Mouse (Mus musculus) cerebral cortex, adult 2 months (tissue): Measurements from ENCODE around the gene Arhgef3.

ENCODE experiments used
- WGBS: fragments of 180-500 bp; shearing (Covaris S2); methylation state at CpG from one replicate; pipeline ENCODE4 v1.1.7; 2018; 5-methylcytosine and 5-hydroxymethylcytosine counted together

Gene Arhgef3

DNA sequence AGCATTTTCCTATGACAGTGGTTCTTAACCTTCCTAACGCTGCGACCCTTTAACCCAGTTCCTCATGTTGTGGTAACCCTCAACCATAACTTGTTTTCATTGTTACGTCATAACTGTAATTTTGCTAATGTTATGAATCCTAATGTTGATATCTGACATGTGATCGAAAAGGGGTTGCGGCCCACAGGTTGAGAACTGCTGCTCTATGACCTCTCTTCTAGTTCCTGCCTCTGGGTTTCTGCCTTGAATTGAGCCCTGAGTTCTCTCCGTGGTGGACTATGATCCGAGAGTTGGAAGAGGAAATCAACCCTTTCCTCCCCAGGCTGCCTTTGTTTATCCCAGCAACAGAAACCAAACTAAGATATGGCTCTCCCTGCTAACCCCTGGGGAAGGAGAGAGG, 266.8 kb downstream of the Arhgef3 start:
- WGBS, result 85% methylated on average over 7 of the region's 7 CpGs

DNA sequence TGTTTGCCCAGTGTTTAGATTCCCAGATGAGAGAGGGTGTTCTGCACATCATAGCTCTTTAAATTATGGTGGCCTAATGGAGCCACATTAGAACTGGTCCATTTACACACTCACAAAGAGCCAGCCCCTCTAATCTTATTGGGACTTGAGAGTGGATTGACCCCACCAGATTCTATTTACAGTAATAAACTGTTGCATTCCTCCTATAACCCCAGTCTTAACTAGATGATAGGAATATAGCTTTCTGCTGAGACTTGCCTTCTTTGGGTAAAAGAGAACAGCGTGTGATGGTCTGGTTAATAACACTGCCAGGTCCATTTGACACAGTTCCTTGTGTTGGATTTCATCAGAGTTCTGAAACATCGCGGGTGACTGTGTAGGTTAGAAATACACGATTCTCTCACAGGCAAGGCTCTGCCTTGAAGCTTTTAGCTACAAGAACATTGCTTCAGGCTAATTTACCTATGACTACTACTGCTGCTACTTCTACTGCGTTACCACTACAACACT, 268.7 kb downstream of the Arhgef3 start:
- WGBS, result 89% methylated on average over 5 of the region's 5 CpGs

DNA sequence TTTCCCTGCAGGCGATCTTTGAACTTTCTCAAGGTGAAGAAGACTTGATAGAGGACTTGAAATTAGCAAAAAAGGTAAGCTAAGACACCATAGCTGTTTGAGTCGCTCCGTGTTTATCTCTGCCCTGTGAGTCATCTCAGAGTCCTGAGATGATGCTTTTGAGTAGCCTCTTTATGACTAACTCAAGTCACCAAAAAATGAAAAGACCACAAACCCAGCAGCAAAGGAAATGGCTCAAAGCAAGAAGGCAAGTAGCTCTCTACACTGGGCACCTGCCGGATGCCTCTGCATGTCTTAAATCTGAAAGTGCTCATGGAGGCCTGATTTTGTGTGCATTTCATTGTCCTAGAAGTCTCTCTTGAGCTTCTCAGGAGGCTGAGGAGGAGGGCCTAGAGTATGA, 269.4 kb downstream of the Arhgef3 start:
- 85% methylated on average over 4 of the region's 4 CpGs for WGBS

DNA sequence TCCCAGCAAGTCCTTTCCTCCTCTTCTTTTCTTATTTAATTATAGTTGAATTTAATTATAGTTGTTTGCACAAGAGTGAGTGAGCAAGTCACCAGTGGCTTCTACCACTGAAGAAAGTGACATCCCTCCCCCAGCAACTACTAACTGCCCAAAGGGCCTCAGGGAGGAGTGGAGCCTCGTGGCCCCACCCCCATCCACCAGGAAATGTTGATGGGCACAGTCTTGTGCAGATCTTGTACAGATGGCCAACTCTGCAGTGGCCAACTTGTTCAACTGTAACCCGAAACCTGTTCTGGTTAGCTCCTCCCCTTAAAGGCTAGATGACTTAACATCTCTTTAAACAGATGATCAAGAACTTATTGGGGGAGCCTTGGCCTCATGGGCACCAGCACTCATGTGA, 275.0 kb downstream of the Arhgef3 start:
- 83% methylated on average over 2 of the region's 2 CpGs for WGBS

DNA sequence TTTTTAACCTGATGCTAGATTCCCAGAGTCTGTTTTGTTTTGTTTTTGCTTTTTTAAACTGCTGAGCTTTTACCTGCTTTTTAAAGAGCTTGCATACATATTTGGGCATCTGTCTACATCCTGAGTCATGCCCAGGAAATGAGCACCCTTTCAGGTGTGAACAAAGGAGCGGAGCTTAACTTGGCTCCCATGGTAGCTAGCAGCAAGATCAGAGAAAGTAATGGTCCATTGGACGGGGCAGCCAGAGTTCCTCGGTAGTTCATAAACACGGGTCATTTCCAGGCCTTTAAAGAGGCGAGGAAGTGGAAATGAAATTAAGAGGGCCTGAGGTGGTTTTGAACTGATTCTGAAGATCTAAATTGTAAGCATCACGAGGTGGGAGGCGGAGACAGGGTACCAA, 276.0 kb downstream of the Arhgef3 start:
- whole genome bisulfite sequencing, result 65% methylated on average over 7 of the region's 7 CpGs

DNA sequence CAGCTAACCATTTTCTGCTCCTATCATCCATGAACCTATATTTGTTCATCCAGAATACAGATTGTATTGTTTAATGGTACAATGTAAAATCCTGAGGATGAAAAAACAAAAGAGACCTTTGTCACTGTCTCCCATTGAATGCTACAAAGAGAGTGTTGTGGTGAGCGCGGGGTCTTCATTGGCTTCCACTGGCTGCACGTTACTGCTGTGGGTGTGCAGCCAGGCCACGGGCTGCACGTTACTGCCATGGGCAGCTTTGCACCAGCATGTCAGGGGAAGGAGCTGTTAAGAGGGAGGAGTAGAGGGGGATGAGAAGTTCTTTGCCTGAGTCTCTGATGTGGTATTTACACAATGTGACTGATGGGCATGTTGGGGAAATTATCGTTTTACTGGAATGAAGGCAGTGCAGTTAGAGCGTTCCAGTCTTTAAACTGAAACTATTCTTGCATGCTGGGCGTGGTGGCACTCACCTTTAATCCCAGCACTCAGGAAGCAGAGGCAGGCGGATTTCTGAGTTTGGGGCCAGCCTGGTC, 277.1 kb downstream of the Arhgef3 start:
- WGBS, result 81% methylated on average over 9 of the region's 9 CpGs

DNA sequence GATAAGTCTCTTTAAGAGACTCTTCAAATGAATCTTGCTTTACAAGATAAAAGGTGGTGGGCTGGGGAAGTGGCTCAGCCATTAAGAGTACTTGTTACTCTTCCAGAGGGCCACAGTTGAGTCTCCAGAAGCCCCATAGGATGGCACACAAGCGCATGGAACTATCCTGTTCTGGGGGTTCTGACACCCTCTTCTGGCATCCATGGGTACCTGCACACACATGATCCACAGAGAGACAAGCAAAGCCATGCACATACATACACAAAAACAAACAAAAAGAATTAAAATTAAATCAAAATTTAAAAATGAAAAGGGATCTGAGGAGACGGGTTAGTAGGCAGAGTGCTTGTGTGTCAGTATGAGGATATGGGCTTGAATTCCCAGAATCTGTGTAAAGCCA, 278.0 kb downstream of the Arhgef3 start:
- WGBS, result 96% methylated on average over 2 of the region's 2 CpGs

DNA sequence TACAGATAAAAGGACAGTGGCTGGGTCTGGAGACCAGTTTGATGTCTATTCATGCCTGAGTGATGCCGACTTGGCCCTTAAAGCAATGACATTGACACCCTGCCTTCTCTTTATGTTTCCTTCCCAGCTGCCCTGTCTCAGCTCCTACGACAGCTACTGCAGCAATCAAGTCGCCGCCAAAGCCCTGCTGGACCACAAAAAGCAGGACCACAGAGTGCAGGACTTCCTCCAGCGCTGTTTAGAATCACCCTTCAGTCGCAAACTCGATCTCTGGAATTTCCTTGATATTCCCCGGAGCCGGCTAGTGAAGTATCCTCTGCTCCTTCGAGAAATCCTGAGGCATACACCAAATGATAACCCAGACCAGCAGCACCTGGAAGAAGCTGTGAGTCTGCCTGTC, 279.1 kb downstream of the Arhgef3 start:
- 78% methylated on average over 10 of the region's 10 CpGs for WGBS

DNA sequence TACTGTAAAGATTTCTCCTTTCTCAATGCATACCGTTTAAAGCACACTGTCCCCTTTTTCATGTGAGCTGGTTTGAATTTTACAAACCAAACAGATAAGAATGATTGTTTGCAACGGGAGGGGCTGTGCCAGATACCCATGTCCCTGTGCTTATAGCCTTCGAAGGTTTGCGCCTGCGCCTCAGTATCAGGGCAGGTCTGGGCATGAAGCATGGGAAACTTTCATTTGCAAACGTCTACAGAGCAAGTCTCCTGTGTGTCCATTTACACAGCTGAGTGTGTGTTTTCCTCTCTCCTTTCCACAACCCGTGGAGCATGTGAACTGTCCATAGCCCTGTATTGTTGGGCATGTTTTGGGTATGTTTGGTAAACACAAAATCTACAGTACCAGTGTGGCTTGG, 281.7 kb downstream of the Arhgef3 start:
- WGBS, result 89% methylated on average over 7 of the region's 7 CpGs

DNA sequence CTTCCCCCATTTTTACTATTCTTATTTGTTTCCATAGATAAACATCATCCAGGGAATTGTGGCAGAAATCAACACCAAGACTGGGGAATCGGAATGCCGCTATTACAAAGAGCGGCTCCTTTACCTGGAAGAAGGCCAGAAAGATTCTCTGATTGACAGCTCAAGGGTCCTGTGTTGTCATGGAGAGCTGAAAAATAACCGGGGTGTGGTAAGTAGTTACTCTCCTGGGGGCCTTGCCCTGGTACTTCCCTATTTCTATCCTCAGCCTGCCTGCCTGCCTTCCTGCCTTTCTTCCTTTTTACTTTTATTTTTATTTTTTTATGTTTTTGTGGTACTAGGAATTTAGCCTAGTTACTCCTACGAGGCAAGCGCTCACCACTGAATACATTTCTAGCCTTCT, 282.8 kb downstream of the Arhgef3 start:
- WGBS, result 76% methylated on average over 6 of the region's 6 CpGs

DNA sequence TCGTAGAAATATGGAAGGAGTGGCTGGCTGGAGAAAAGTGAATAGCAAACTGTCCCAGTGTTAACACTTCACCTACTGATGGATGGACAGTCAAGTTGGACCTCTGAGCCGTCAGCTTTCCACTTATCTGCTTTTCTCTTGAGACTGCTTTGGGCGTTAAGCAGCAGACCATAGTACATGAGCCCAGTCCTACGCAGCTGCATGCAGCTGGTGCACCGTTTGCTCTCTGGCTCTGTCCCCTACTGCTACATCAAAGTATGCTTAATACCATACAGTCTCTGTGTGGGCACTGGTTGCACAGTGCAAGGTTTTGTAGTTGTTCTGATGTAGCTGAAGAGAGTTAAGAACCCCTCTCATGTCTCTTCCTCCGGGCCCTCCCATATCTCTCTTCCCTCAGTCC, 285.8 kb downstream of the Arhgef3 start:
- 88% methylated on average over 6 of the region's 6 CpGs for WGBS

DNA sequence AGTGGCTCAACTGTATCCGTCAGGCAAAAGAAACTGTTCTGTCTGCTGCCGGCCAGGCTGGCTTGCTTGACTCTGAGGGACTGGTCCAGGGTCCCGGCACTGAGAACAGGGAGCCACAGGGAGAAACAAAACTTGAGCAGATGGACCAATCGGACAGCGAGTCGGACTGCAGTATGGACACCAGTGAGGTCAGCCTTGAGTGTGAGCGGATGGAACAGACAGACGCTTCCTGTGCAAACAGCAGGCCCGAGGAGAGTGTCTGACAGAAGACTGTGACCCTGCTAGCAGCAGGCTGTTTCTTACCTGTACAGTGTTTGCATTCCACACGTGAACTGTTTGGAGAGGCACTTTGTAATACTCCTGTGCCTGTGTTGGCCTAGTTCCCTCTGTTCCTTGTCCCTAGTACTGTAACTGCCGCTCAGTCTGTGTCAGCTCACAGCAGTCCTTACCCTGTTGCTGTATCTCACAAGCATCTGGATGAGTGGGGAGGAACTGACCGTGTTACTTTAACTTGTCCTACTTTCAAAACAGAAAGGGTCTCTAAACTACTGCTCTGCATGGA, 287.1 kb downstream of the Arhgef3 start:
- WGBS, result 88% methylated on average over 12 of the region's 12 CpGs

DNA sequence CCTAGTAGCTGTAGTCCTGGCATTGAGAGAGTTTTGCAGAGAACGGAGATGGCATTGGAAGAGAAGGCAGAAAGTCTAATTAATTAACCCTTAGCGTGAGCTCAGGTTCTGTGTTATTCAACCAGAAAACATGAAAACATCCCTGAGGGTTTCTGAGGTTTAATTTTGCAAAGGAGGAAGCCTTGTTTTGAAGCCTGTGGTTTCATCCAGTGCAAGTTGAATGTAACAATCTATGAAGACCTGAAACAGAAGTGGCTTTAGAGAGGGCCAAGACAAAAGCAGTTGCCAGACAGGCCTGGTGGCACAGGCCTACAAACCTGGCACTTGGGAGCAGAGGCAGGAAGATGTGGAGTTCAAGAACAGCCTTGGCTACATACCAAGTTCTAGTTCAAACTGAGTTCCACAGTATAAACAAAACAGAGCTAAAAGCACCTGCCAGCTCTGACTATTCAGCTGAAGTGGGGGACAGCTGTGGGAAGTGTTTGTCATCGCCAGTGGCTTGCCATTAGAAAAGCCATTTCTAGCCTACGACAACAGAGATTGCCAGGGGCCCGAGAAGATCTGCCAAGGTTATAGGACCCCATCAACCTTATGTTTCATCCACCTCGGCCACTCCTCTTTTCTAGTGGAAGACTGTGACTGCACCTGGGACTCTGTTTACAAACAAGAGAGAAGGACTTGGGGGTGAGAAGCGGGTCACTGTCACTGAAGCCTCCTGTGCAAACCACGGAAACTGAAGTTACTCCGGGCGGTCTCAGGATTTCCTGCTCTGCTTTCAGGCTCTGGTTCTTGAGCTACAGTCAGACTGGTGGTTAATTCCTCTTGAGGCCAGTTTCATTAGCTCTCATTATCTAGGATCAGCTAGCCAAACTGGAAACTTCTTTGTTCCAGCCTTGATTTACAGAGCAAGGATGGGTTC, 287.9 kb downstream of the Arhgef3 start:
- 65% methylated on average over 10 of the region's 10 CpGs for WGBS

DNA sequence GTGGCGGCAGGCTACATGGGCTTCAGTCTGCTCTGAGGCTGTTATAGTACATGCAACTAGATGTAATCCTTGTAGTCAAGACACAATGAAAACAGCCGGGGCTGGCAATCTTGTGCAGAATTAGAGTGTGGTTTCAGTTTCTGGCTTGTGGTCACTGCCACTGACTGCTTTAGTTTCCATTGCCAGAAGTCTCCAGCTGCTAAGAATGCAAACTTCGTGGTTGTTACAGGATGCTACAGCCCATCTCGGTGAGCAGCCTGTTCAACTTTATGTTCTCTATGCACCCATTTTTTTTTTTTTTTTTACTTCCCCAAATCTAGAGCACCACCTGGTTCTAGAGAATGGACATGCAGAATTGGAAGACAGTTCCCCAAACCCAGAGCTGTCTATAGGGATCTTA, 290.8 kb downstream of the Arhgef3 start:
- WGBS, result 61% methylated on average over 4 of the region's 4 CpGs

DNA sequence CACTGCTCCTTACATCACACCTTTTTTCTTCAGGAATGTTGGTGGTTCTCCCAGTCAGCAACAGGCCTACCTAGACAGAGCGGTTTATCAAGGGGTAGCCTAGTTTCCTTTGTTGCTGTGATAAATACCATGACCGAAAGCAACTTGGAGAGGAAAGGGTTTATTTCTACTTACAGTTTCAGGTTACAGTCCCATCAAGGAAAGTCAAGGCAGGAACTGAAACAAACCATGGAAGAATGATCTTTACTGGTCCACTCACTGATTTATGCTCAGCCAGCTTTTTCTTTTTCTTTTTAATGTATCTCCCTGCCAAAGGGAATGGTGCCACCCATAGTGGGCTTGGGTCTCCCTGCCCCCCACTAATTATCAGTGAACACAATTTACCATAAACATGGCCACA, 291.2 kb downstream of the Arhgef3 start:
- 93% methylated on average over 2 of the region's 2 CpGs for WGBS

DNA sequence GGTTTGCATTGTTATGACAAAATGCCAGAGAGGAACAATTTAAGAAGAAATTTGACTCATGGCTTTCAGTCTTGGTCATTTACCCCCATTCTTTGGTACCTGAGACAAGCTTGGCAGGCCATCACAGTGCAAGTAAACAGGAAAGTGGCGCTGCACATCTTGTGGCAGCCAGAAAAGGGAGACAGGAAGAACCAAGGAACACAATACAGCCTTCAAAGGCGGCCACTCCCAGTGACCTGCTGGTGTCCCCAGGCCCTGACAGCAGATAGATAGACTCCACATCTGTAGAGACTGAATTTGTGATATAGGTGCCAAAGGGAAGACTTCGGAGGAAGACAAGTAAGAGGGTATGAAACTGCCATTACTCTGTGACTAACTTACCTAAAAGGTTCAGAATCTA, 293.5 kb downstream of the Arhgef3 start:
- WGBS, result 87% methylated on average over 3 of the region's 3 CpGs

DNA sequence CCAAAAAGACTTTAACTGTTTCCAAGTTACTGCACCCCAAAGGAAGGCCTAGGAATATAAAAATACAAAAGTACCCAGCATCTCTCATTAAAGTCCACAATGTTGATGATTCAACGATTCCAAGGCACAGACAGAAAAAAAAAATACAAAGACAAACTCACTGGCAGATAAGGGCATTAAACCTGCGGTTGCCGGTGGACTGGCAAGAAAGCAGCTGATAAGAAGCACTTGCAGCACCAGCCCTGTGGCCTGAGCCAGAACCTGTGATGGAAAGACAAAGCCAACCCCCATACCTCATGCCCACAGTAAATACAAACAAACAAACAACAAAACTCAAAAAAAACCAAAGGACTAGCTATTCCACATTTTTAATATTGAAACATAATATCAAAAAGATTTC, 295.0 kb downstream of the Arhgef3 start:
- WGBS, result 94% methylated on average over 3 of the region's 3 CpGs

DNA sequence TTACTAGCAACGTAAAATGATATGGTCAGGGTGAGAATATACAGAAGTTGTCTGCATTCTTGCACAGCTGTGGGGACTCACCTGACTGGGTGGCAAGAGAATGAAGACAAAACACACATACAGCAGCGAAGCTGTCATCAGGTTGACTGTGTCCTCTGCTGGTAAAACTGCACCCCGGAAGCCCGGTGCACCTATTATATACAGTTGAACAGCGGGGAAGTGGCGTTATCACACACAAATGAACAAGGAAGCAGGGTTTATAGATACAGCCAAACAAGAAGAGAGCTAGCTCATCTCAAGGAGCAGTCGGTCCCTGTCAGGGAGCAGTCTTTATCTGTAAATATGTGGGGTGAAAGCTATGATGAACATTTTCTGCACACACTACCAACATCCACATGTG, 296.8 kb downstream of the Arhgef3 start:
- 93% methylated on average over 7 of the region's 7 CpGs for WGBS

DNA sequence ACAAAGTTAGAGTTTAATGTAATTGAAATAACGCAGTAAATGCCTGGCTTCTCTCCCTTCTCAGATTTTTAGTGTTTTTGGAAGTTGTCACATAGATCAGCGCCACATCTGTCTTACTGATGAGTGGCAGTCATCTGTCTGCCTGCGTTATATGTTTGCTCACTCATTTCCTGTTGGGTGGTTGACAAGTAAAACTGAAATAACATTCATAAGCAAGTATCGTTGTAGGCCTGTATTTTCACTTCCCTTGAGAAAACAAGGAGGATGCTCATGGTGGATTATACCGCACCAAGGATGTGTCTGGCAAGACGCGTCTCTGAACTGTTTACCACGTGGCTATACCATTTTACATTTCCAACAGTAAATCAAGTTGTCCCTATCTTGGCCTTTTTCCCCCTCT, 298.0 kb downstream of the Arhgef3 start:
- 84% methylated on average over 8 of the region's 8 CpGs for WGBS

DNA sequence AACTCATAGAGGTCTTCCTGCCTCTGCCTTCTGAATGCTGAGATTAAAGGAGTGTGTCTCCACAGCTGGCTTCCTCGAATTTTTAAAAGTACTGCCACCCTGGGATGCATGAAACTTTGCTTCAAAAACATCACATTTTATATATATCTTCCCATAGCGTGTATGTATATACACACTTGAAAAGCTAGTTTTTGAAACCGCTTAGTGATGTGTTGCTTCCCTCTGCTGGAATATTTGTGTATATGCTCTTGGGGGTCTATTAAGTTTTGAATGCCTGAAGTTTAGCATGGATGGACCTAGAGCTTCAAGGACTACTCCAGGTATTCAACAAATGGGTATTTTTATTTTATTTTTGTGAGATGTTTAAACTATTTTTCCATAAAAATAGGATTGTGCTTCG, 299.3 kb downstream of the Arhgef3 start:
- WGBS, result 27% methylated on average over 4 of the region's 4 CpGs

DNA sequence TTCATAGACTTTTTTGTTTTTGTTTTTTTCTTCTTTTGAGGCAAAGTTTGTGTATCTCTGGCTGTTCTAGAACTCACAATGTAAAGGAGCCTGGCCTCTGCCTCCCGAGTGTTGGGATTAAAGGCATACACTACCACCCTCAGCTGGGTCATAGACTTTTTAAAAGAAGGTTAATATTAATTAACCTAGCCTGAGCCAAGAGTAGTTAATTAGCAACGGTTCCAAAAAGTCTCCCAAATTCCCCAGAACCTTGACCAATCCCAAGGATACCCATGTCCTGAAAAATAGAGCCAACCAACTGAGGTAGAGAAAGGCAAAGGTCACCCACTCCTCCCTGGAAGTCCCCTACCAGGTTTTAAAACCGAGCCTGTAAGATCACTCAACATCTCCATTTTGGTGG, 306.1 kb downstream of the Arhgef3 start:
- 67% methylated on average over 3 of the region's 3 CpGs for WGBS

DNA sequence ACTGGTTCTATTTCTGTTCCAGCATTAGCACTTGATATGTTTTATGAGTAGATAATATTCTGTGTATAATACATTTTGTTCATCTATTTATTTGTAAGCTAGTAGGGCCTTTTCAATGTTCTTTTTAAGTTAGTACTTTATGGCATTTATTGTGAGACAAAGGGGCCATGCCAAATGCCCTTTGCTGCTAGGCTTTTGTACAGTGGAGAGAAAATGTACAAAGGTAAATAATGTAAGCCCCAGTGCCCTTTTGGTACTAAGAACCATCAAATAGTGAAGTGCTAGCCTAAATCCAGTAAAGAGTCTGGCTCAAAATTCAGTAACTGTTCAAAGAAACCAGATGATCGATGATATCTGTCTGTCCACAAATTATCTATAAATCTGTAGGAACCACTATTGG, 307.6 kb downstream of the Arhgef3 start:
- WGBS, result 98% methylated on average over 1 of the region's 1 CpGs

DNA sequence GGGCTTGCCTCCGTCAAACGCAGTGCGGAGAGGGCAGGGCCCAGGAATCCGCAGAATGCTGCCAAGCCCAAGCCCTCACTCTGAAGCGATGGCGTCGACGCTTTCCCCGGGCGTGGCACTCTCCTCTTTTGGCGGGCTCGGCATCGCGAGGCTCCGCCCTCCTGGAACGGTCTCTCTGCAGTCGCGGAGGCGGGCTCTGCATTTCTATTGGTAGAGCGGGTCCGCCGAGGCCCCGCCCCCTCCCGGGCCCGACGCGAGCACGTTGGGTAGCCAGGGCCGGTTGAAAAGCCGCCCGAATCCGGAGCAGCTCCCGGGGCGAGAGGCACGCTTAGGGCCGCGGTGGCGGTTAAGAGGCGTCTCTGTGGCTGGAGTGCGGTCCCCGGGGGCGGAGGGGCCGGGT, 313.9 kb downstream of the Arhgef3 start, which contains the start of gene Fam208a:
Gene Fam208a, plus strand, starts transcription at position 262 of the 400 bp plus-strand sequence.
- 1% methylated on average over 43 of the region's 43 CpGs for WGBS
